Mouse (Mus musculus) heart, adult 18-20 months (tissue): ENCODE results near the gene Gnaq. TPM values are rescaled to one million over a fixed set of nuclear protein-coding genes. Genes with fewer than 3 reads are reported as not detected.
A peak's percentile ranks its signal among the peaks of the same experiment; 100 is the strongest.

Source experiments
- DNase-seq, 2 experiments: peaks; one replicate each; pipeline ENCODE4 v3.0.0; 2021 to 2022; ENCODE audit warnings: mixed read lengths in 1 of 2
- total RNA-seq, 2 experiments: library from RNA; stranded (reverse); gene quantifications; 2 replicates each; pipeline ENCODE4 v1.2.3; 2021

The Gnaq gene
- total RNA-seq, 2 experiments from 2014 or later, result 22.3 to 23.9 TPM

DNA sequence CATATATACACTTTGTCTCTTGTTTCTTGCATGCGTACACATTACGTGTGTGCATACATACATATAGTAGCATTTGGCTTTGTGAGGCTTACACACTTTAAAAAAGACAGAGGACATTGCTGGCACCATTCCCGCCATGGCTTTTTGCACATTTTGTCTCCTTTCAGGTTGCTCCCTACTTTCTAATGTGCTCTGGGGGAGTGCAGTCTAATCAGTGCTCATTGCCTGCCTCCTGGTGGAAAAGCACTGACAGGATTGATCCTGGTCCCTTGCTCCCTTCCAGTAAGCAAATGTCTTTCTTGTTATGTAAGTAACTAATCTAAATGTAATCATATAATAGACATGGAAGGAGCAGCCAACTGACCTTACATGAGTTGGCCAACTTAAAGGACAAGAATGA, 65.5 kb downstream of the Gnaq start:
- peak in 1 of 2 experiments; percentile 45 for DNase-seq

DNA sequence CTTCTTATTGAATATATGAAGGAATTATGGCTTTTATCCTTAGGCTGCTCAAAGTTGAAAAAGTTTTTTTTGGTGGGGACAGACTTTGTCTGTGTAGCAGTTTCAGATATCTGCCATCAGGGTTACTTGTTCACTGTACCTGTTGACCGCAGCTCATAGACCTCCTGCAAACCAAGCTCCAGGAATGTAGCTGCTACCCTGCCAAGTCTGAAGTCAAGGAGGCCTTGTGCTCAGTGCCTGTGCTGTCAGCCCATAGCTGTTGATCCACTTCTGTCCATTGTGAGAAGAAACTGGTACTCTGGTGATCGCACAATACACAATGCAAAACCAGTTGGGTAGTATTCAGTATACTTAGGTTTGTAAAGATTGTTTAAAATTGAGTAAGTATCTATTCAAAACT, 68.7 kb downstream of the Gnaq start:
- no peak for DNase-seq

DNA sequence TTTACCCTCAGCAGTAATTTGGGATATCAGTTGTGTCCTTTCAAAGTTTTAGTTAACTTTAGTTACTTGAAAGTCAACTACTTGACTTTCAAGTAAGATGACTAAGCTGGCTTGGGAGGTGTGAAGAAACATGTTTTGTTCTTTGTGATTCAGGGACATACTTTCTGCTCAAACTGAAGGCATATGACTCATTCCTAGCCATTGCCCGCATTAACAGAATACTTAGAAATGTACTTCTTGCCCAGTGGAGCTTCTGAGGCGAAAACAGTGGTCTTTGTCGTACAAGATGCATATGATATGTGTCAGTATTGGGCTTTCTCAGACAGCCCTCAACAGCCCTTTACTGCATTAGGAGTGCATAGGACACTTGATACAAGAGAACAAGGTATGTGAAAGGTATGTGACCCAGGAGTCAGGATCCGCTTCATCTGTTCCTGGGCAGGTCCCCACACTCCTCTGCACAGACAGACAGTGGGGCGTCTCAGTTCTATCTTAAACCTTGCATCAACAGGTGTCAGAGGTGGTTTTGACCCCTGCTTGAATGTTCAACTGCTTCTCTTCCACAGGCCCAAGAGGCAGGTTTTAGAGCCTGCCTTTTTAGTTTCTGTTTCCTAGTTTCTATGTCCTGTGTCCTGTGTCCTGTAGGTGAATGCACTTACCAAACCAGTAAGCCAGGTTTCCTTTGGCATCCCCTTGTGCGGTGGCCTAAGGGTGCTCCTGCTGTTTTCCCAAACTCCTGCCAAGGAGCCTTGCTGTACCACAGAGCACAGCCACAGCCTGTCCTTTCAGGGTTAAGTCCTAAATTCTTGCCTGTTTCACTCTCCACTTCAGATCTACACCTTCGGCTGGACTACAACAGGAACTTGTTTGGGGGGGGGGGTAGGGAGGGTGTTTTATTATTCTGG, 72.4 kb downstream of the Gnaq start:
- no peak for DNase-seq

DNA sequence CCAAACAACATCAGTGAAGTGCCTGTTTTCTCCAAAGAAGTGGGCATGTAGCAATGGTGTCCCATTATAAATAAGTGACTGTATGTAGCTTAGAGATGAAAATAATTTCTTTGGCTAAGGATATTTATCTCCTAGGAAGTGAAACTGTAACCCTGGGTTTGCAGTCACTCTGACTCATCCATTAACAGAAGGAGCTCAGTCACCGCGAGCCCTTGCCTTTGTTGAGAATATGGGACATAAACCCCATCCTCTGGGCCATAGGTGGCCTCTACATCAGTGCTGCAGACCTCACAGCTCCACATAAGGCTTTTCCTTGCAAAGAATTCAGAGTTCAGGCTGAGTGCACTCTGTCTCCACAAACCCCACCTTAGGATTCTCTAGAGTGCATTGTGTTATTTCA, 77.0 kb downstream of the Gnaq start:
- no peak for DNase-seq

DNA sequence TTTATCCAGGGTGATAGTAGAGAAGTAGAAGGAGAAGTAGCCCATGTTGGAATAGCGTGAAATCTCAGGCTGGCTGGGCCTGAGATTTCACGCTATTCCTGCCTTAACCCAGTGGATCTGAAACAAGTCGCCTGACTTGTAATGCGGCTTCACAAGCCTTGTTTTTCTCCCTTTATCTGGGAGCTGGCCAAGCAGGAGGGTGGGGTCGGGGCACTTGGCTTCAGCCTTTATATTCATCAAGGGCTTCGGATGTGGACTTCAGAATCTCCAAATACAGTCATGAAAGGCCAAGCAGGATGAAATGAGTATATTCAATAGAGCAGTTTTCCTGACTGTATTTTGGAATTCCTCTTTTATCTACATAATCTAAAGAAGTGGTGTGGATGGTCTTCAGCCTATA, 82.3 kb downstream of the Gnaq start:
- peak; percentile 89 for DNase-seq

DNA sequence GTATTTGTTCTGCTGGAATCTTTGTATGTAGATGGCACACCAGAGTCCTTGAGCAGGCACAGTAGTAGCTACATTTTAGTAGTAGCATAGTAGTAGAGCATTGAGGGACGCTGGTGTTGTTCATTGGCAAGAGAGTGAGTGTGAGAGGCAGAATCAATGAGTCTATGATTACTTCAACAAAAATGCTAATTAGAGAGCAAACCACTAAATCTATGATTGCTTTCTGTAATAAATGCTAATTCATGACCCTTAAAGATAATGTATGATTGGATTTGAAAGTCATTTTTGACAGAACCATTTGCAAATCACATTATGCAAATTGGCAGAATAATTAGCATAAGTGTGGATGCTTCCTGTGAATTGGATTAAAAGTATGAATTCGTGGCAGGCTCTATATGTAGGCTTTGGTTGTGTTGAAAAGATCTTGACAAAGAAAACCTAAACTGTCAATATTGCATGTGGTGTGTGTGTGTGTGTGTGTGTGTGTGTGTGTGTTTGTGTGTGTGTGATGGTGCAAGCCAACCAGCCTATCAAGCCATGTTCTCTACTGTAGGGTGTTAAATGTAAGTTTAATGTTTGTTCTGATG, 82.9 kb downstream of the Gnaq start:
- DNase-seq, result no peak

DNA sequence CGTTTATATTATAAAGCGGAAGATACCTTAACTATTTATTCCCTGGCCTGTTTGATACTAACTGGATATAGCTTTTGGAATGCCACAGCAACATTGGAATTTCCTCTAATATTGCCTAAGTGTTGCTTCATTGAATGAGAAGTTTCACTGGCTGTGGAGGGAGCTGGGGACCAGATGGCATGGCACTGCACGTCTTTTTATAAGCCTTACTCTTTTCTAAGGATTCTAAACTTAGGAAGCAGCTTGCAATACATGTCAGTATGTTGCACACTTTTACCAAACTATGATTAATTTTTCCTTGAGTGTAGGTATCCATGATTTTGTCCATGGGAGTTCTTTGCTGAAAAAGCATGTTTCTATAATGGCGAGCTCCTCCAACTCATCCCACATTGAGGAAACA, 87.3 kb downstream of the Gnaq start:
- DNase-seq, result no peak

DNA sequence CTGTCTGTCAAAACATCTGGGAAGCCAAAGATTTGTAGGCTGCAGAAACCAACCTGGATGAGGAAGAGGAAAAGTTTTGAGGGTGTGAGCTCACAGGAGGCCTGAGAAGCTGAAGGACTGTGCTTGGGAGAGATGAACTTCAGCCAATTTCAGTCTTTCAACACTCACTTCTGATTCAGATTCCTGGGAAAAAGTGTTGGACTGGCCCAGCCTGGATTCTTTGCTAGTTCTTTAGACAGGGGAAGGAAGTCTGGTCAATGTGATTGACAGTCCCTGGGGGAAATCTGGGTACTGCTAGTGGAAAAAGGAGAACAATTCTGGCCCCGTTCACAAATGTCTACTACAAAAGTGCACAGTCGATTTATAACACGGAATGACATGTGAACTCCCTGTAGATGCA, 89.9 kb downstream of the Gnaq start:
- DNase-seq, result peak; percentile 68 to 76

DNA sequence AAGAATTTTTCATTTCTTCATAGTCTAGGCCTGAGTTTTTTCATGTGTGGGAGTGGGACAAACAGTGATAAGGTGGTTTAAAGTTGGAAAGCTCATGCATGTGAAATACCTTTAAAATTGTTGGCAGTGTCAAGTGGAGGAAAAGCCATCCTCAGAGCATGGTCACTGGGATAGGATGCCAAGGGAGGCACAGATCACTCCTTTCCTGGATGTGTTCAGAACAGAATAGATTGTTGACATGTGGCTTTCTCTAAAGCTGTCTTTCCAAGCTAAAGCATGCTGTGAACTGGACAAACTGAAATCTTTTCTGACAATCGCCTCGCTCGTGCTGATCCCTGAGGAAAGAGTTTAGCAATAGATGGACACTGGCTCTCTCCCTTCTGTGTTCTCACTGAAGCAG, 90.5 kb downstream of the Gnaq start:
- DNase-seq, result no peak

DNA sequence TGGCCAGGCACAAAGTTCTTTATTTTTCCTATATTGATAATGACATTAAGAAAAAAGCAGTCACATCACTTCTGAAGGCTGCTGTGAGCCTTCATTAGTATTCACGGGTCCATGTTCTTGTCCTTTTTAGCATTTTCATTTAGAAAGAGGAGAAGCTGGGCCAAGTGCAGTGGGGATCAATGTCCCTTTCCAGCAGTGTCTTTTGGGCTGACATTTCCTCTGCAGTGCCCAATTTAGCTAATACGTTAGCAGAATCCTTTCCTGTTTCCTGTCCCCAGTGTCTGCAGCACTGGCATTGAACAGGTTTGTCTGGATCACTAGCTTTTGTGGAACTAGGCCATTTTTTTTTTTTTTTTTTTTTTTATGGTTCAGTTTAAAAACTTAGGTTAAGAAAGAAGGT, 92.2 kb downstream of the Gnaq start:
- no peak for DNase-seq

DNA sequence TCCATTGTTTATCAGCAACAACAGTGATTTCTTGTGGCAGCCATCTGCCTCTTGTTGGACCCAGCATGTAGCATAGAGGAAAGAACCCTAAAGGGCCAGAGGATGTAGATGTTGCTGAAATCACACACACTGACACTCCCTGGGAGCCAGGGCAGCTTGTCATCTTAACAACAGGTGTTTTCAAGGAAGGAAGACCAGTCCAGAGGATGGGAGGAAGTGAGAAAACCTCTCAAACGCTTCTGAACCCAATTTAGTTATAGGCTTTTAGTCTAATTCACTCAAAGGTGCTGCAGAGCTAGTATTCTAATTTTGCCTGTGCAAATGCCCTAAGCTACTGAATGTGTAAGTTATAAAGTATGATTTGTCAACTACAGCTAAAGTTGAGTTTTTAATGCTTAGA, 99.0 kb downstream of the Gnaq start:
- DNase-seq, result no peak

DNA sequence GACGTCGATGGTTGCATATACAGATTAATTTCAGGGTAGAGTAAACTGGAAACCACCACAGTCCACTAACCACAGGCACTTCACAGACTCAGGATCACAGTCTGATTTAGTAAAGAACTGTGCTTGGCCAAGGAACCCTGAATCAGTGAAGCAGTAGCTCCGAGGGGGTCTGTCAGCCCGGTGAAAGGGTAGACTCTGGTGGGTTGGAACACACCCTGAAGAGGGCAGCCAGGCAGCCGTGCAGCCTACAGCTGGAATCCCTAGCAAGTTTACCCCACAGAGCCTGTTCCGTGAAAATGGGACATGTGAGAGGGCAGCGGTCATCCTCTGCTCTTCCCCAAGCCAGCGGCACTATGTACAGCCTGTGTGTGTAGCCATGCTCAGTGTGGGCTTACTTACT, 103.0 kb downstream of the Gnaq start:
- no peak for DNase-seq

DNA sequence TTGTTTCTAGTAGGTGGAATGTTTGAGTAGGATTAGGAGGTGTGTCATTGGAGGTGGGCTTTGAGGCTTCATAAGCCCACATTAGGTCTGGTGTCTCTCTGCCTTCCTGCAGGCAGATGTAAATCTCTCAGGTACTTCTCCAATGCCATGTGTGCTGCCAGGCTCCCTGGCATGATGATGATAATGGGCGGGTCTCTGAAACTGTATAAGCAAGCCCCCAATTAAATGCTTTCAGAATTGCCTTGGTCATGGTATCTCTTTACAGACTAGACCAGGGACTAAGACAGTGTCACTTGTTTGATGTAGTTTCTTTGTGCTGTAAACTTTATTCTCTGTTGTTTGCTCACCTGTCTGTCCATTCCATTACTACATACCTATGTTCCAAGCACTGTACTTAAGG, 104.4 kb downstream of the Gnaq start:
- no peak for DNase-seq

DNA sequence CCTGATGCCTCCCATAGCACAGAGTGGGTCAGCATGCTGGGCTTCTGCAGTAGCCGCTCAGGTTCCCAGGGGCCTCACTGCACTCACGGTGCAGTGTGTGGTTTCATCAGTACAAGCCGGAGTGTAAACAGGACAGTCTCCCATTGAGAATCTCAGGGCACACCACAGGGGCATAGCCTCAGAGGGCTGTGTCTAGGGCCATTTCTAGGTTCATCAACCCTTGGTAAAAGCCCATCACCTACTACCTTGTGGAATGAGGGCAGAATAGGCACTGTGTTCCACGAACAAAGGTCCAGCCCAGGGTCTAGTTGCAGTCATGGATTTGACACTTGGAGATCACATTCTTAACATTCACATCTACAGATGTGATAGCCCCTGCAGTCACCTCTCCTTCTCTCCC, 105.4 kb downstream of the Gnaq start:
- DNase-seq, result no peak

DNA sequence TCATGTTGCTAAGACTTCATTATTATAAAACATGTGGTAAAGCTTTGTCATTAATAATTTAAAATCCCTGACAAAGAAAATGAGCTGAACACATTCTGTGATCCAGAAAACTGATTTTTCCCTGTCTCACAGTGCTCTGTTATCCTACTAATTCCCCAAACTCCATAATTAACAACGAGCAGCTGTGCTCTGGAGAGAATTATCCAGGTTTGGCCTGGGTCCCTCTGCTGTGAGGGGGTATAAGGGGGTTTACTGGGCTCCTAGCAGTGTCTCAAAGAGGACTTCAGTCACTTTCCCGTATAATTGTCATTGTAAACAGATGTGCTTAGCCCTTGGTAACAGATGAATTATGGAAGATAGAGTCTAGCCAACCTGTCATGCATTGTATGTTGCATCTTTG, 105.9 kb downstream of the Gnaq start:
- DNase-seq, result no peak

DNA sequence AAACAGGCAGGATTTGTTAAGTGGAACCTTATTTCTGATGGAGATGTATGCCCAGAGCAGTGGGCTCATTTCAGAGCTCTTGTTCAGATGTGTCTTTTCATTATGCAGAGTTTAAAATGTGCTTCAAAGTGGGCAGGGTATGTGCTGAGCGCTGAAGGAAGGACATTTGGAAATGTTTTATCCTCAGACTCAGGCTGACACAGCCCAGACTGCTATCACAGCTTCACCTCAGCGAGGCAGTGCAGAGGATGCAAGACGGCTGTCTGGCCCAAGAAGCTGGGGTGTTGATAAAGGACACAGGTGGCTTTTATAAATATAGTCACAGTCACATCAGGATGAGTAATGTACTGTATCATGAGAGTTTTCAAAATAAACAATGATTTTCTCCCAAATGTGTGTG, 110.1 kb downstream of the Gnaq start:
- DNase-seq, result no peak

DNA sequence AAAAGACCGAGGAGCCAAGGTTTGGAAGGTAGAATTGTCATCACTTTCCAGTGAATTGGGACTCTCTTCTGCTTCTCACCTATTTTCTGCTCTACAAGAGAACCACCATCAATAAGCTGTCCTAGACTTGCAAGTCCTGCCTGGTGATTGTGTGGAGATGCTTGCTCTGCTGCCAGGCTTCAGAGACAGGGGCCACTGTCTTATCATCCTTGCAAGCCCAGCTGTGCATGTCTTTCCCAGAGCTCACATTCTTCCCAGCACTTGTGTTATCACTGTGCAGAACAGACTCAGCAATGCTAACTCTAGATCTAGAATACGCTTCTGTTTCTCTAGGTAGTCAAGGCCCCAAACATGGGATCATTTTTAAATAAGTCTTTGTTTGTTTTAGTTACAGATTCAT, 116.4 kb downstream of the Gnaq start:
- DNase-seq, result no peak

DNA sequence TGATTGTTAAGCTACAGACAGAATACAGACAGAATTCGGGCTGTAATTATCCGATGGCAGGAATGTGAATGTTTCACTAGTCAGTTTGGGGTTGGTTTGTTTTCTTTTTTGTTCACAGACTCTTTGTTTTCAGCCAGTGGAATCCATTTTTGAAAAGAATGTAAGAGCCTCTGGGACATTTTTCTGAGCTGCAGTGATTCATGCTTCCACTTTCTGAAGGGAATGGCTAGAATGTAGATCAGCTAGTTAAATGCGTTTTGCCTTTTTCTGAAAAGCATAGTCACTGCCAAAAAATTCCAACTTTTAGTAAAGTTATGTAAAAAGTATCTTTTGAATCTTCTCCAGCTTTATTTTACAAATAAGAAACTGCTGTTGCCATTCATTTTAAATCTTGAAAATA, 118.3 kb downstream of the Gnaq start:
- no peak for DNase-seq

DNA sequence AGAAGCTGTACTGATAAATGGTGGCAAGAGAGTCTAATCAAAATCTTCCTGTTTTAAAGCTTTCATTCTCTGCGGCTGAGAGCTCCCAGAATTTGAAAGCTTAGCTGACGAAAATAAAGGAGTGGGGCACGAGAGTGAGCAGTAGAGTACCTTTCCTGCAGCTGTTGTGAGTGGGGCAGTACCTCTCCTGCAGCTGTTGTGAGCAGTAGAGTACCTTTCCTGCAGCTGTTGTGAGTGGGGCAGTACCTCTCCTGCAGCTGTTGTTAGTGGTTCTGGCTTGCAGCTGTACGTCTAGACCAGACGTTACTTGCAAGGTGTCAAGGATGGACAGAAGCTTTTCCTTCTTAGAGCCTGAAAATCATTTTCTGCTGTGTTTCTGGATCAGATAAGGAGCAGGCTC, 119.2 kb downstream of the Gnaq start:
- no peak for DNase-seq

DNA sequence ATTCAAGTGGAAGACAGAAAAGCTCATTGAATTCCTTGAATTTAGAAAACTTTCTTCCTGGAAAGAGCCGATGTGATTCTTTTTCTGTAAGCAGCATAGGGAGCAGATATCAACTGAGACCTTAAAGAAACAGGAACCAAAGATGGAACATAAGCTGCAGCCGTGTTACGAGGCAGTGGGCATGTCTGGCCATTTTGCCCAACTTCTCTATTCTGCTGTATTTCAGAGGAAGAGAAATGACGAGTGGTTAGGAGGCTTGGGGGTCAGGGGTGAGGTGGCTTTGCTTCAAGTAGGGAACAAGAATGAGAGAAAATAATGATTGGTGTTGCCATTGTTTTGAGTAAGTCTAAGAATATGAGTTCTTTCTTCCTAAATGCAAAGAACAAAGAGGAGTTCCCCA, 120.1 kb downstream of the Gnaq start:
- DNase-seq, result peak in 1 of 2 experiments; percentile 26

DNA sequence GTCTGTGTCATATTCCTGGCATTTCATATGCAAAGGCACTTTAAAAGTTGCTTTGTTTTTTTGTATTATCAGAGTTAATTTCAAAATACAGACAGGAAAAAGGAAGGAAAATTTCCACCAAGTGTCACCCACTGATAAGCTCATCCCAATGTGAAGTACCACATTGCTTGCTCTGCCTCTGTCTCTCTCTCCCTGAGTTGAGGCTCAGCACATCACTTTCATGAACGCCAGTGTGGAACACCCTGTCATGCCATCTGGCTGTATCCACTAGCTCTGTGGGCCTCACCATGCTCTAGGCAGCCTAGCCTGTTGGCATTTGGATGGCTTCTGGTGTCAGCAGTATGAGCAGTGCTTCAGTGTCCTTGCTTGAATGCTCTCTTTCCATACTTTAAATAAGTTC, 122.2 kb downstream of the Gnaq start:
- DNase-seq, result no peak

DNA sequence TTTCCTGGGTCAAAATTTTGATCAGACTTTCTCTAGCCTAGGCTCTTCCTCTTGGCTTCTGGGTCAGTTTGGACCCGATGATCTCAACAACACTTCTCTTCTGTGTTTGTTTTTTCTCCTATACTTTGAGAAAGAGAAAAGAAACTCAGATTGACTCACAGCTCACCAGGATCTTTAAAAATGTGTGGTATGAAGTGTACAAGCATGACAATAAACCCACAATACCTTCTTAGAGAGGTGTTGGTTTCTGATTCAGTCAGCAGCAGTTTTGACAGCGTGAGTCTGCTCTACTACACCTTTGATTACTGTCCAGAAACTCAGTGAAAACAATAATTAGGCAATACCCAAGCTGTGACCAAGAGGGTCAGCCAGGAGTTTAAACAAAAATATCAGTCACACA, 122.7 kb downstream of the Gnaq start:
- DNase-seq, result no peak

DNA sequence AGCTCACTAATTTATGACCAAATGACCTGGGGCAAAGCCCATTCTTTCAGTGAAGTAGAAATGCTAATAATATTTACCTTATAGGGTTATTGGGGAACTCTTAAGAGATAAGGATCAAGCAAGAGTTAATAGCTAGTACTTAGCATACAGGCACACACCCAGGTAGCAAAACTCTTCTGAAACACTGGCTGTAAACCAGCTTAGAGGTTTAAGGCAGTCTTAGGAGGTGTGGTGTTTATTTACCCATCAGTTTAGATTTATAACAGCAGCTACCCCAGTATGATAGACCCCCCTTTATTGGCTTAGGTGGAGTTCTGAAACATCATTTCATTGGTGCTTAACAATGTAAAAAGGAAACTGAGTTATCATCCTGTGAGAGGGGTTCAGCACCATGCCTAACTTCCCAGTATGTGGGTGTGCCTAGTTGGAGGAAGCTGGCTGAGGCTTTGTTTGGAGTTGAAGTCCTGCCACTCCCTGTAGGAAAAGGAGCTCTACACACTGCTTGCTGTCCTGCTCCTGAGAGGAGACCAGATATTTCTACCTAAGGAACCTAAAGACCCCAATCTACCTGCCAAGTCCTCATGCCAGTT, 126.2 kb downstream of the Gnaq start:
- DNase-seq, result peak; percentile 40 to 61
